Mouse (Mus musculus): ENCODE results near the gene Dlg2. TPM values are rescaled to one million over a fixed set of nuclear protein-coding genes. Genes with fewer than 3 reads are reported as not detected.
A peak's percentile ranks its signal among the peaks of the same experiment; 100 is the strongest.
"Not testable (repeated sequence)": the region's sequence is repeated elsewhere in the genome, so short reads cannot be mapped to it uniquely, and the experiment has no call there.

The Dlg2 gene
- polyA plus RNA-seq, 1 experiment from 2014 or later: 3.0 TPM

- WGBS: 67% methylated on average over 5 of the region's 5 CpGs
- Histone ChIP-seq H3K4me1 (replicated peaks; ENCODE audit: control insufficient read depth, insufficient read depth, low read length) (no peaks in the 10 kb centered on the region), H3K9ac (ENCODE audit: low read length) (no peak overlapping the region), H3K9me3 (ENCODE audit: control insufficient read depth, low read length) (no peaks in the 10 kb centered on the region), H3K4me2 (ENCODE audit: low read depth, low read length, severe bottlenecking) (no peak overlapping the region), H3K27ac (ENCODE audit: low read depth, low read length) (no peak overlapping the region), H3K36me3 (ENCODE audit: control insufficient read depth, insufficient read depth, low read length) (no peaks in the 10 kb centered on the region), H3K27me3 (ENCODE audit: control insufficient read depth, insufficient read depth, low read length) (no peaks in the 10 kb centered on the region), H3K4me3 (ENCODE audit: low read depth, low read length) (no peak overlapping the region)
- no peak for DNase-seq (ENCODE audit: low spot score)
- ATAC-seq (replicated peaks; ENCODE audit: low FRiP score): peak; percentile 70
These were observed 367.1 kb downstream of the Dlg2 start for GRCm38 (mm10) chr7:90843345-90844293.

- H3K4me2 ChIP-seq (ENCODE audit: low read depth, low read length, severe bottlenecking); H3K9ac ChIP-seq (ENCODE audit: low read length); ATAC-seq (replicated peaks; ENCODE audit: low FRiP score); H3K9me3 ChIP-seq (ENCODE audit: control insufficient read depth, low read length); H3K4me1 ChIP-seq (replicated peaks; ENCODE audit: control insufficient read depth, insufficient read depth, low read length); H3K27ac ChIP-seq (ENCODE audit: low read depth, low read length); DNase-seq (ENCODE audit: low spot score); H3K36me3 ChIP-seq (ENCODE audit: control insufficient read depth, insufficient read depth, low read length); H3K27me3 ChIP-seq (ENCODE audit: control insufficient read depth, insufficient read depth, low read length); H3K4me3 ChIP-seq (ENCODE audit: low read depth, low read length): not testable (repeated sequence)
- WGBS: 42% methylated on average over 4 of the region's 4 CpGs
These were observed 400.3 kb downstream of the Dlg2 start for GRCm38 (mm10) chr7:90876796-90877195.

GRCm38 (mm10) chr7:90882740-90883139 is 406.3 kb downstream of the Dlg2 start:
- Histone ChIP-seq H3K27me3 (ENCODE audit: control insufficient read depth, insufficient read depth, low read length) (no peaks in the 10 kb centered on the region), H3K27ac (ENCODE audit: low read depth, low read length) (no peak overlapping the region), H3K4me3 (ENCODE audit: low read depth, low read length) (no peak overlapping the region), H3K4me2 (ENCODE audit: low read depth, low read length, severe bottlenecking) (no peak overlapping the region), H3K9me3 (ENCODE audit: control insufficient read depth, low read length) (no peaks in the 10 kb centered on the region), H3K4me1 (replicated peaks; ENCODE audit: control insufficient read depth, insufficient read depth, low read length) (no peaks in the 10 kb centered on the region), H3K36me3 (ENCODE audit: control insufficient read depth, insufficient read depth, low read length) (no peaks in the 10 kb centered on the region), H3K9ac (ENCODE audit: low read length) (no peak overlapping the region)
- ATAC-seq (replicated peaks; ENCODE audit: low FRiP score) (no peak), DNase-seq (ENCODE audit: low spot score) (no peak)
- WGBS: 76% methylated on average over 3 of the region's 3 CpGs

- H3K27ac ChIP-seq (ENCODE audit: low read depth, low read length): no peak overlapping the region
- no peaks in the 10 kb centered on the region for H3K27me3 ChIP-seq (ENCODE audit: control insufficient read depth, insufficient read depth, low read length)
- H3K4me3 ChIP-seq (ENCODE audit: low read depth, low read length): peak overlapping the region; percentile 34
- no peaks in the 10 kb centered on the region for H3K36me3 ChIP-seq (ENCODE audit: control insufficient read depth, insufficient read depth, low read length)
- H3K9ac ChIP-seq (ENCODE audit: low read length): peak overlapping the region; percentile 37; the same call in 1 of the 2 replicates
- H3K4me2 ChIP-seq (ENCODE audit: low read depth, low read length, severe bottlenecking): peak overlapping the region; percentile 83
- WGBS: 2% methylated on average over 13 of the region's 13 CpGs
- peak; percentile 76 for ATAC-seq (replicated peaks; ENCODE audit: low FRiP score)
- DNase-seq (ENCODE audit: low spot score): peak; percentile 50
- H3K9me3 ChIP-seq (ENCODE audit: control insufficient read depth, low read length): no peaks in the 10 kb centered on the region
- no peaks in the 10 kb centered on the region for H3K4me1 ChIP-seq (replicated peaks; ENCODE audit: control insufficient read depth, insufficient read depth, low read length)
These were observed 410.0 kb downstream of the Dlg2 start for GRCm38 (mm10) chr7:90886396-90887006.

GRCm38 (mm10) chr7:90887007-90887720 is 410.7 kb downstream of the Dlg2 start:
- under 1% methylated on average over 21 of the region's 21 CpGs for WGBS
- Histone ChIP-seq H3K9ac (ENCODE audit: low read length) (peak overlapping the region; percentile 37), H3K4me3 (ENCODE audit: low read depth, low read length) (peak overlapping the region; percentile 34), H3K36me3 (ENCODE audit: control insufficient read depth, insufficient read depth, low read length) (no peaks in the 10 kb centered on the region), H3K9me3 (ENCODE audit: control insufficient read depth, low read length) (no peaks in the 10 kb centered on the region), H3K27ac (ENCODE audit: low read depth, low read length) (no peak overlapping the region), H3K4me1 (replicated peaks; ENCODE audit: control insufficient read depth, insufficient read depth, low read length) (no peaks in the 10 kb centered on the region), H3K4me2 (ENCODE audit: low read depth, low read length, severe bottlenecking) (peak overlapping the region; percentile 83), H3K27me3 (ENCODE audit: control insufficient read depth, insufficient read depth, low read length) (no peaks in the 10 kb centered on the region)
- peak; percentile 75 for ATAC-seq (replicated peaks; ENCODE audit: low FRiP score)
- DNase-seq (ENCODE audit: low spot score): peak; percentile 65

GRCm38 (mm10) chr7:90927441-90927840 is 451.0 kb downstream of the Dlg2 start:
- H3K36me3 ChIP-seq (ENCODE audit: control insufficient read depth, insufficient read depth, low read length): no peaks in the 10 kb centered on the region
- H3K27ac ChIP-seq (ENCODE audit: low read depth, low read length): no peak overlapping the region
- no peak overlapping the region for H3K9ac ChIP-seq (ENCODE audit: low read length)
- no peak overlapping the region for H3K4me3 ChIP-seq (ENCODE audit: low read depth, low read length)
- ATAC-seq (replicated peaks; ENCODE audit: low FRiP score): no peak
- no peak for DNase-seq (ENCODE audit: low spot score)
- WGBS: 80% methylated on average over 4 of the region's 4 CpGs
- no peaks in the 10 kb centered on the region for H3K4me1 ChIP-seq (replicated peaks; ENCODE audit: control insufficient read depth, insufficient read depth, low read length)
- no peaks in the 10 kb centered on the region for H3K27me3 ChIP-seq (ENCODE audit: control insufficient read depth, insufficient read depth, low read length)
- H3K4me2 ChIP-seq (ENCODE audit: low read depth, low read length, severe bottlenecking): no peak overlapping the region
- no peaks in the 10 kb centered on the region for H3K9me3 ChIP-seq (ENCODE audit: control insufficient read depth, low read length)

- Histone ChIP-seq H3K27me3 (ENCODE audit: control insufficient read depth, insufficient read depth, low read length) (no peaks in the 10 kb centered on the region), H3K4me1 (replicated peaks; ENCODE audit: control insufficient read depth, insufficient read depth, low read length) (no peaks in the 10 kb centered on the region), H3K36me3 (ENCODE audit: control insufficient read depth, insufficient read depth, low read length) (no peaks in the 10 kb centered on the region), H3K4me3 (ENCODE audit: low read depth, low read length) (no peak overlapping the region), H3K4me2 (ENCODE audit: low read depth, low read length, severe bottlenecking) (no peak overlapping the region), H3K27ac (ENCODE audit: low read depth, low read length) (no peak overlapping the region), H3K9ac (ENCODE audit: low read length) (no peak overlapping the region), H3K9me3 (ENCODE audit: control insufficient read depth, low read length) (no peaks in the 10 kb centered on the region)
- ATAC-seq (replicated peaks; ENCODE audit: low FRiP score): no peak
- no peak for DNase-seq (ENCODE audit: low spot score)
- WGBS: 83% methylated on average over 5 of the region's 5 CpGs
These were observed 464.3 kb downstream of the Dlg2 start for GRCm38 (mm10) chr7:90940726-90941125.

- no peak overlapping the region for H3K4me2 ChIP-seq (ENCODE audit: low read depth, low read length, severe bottlenecking)
- whole genome bisulfite sequencing: 86% methylated on average over 8 of the region's 8 CpGs
- H3K9ac ChIP-seq (ENCODE audit: low read length): no peak overlapping the region
- H3K4me1 ChIP-seq (replicated peaks; ENCODE audit: control insufficient read depth, insufficient read depth, low read length): no peaks in the 10 kb centered on the region
- no peak overlapping the region for H3K27ac ChIP-seq (ENCODE audit: low read depth, low read length)
- H3K36me3 ChIP-seq (ENCODE audit: control insufficient read depth, insufficient read depth, low read length): no peaks in the 10 kb centered on the region
- ATAC-seq (replicated peaks; ENCODE audit: low FRiP score) (no peak), DNase-seq (ENCODE audit: low spot score) (no peak)
- no peaks in the 10 kb centered on the region for H3K9me3 ChIP-seq (ENCODE audit: control insufficient read depth, low read length)
- no peak overlapping the region for H3K4me3 ChIP-seq (ENCODE audit: low read depth, low read length)
- no peaks in the 10 kb centered on the region for H3K27me3 ChIP-seq (ENCODE audit: control insufficient read depth, insufficient read depth, low read length)
These were observed 470.6 kb downstream of the Dlg2 start for GRCm38 (mm10) chr7:90947073-90947472.

All from forebrain, embryonic 11.5 days (tissue).